Mouse (Mus musculus) testis, postnatal 10 days (tissue): Measurements from ENCODE around the gene Gm3448.

Experiments used
- DNase-seq: peaks from one replicate; pipeline ENCODE4 v3.0.0; 2021; ENCODE audit warnings: low spot score

Gm3448 gene

DNA sequence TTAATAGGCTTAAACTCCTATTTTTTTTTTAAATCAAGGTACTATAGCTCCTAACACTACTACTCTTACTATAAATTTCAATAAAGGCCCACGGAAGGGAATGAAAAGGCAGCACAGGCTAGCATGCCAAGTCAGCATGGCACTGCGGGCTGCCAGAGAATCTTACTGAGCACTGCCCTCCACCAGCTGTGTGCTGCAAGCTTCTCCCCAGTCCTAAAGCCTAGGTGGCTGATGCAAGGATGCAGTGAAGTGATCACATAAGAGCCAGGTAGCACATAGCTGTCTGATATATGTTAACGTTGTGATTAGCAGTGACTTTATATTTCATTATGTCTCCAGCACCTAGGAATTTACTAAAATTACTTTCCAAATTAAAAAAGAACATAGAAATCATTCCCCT, 81.4 kb downstream of the Gm3448 start:
- no peak for DNase-seq

DNA sequence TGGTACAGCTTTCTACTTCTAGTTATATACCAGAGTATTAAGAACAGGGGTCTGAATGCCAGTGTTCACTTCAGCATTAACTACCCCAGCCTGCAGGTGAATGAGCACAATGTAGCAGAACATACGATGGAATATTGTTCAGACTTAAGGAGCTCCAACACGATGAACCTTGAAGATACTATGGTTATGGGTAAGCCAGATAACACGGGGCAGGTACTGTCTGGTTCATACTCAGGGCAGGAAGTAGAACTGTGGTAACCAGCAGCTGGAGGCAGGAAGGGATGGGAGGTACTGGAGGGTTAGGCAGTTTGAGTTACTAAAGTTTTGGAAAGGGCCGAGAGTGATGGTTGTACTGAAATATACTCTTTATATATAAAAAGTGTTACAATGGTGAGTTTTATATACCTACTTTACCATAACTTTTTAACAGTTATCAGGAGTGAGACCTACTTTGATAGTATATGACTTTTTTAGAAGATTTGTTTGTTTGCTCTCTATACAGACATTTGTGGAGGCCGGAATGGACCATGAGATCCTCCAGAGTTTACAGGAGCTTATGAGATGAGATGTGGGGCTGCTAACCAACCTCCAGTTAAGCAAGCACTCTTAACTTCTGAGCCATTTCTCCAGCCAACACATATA, 82.5 kb downstream of the Gm3448 start:
- no peak for DNase-seq

DNA sequence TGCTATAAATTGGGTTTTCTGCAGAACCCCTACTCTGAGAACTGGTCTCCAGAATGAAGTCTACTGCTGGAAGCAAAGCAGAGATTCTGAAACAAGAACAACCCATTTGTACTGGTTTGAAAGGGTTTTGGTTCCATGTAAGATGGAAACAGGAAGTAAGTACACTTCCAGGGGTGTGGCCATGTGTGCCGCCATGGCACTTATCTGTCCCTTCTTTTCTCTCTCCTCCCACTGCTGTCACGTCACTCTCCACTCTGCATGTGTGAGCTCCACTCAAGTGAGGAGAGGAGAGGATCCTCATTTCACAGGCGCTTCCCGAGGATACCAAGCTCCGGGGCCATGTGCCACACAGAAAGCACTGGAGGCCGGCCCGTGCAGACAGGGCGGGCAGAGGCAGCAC, 87.9 kb downstream of the Gm3448 start:
- no peak for DNase-seq

DNA sequence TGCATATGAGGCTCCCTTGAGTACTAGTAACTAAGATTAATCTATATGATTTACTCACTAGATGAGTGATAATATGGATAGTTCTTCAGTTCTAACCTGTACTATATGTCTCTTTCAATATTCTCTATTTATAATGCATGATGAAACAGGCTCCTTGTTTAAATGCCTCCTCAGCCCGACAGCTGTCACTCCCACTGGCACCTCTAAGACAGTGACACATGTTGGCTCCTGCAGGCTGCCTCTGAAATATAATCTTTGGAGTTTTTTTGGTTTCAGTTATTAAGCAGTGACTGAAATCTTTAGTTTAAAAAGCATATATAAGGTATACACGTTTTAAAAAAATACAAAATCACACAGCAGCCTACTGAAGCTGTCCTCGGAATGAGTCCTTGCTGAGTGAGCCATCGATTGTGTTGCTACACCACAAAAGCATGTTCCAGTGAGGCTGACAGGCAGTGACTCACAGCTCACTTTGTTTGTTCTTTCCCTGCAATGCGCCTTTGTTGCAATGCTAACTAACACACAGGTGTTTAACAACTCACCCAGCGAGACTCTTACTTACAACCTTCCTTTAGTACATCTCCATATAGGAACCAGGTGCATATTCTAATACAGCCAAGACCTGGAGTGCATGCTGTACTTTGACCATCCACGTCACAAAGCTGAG, 92.0 kb downstream of the Gm3448 start:
- no peak for DNase-seq
